Mouse (Mus musculus) kidney, postnatal 0 days (tissue): ENCODE measurements at regions not wholly inside any gene's neighbourhood (a gene's known extent, or its start where the extent isn't known, plus 50 kb on each side); places are given as distances from the start of the nearest gene placed in this dataset.
A peak's percentile ranks its signal among the peaks of the same experiment; 100 is the strongest.
"Not testable (repeated sequence)": the region's sequence is repeated elsewhere in the genome, so short reads cannot be mapped to it uniquely, and the experiment has no call there.

Source experiments
- ATAC-seq: fragments of 200-750 bp; cut with Nextera tagmentation; replicated peaks from 2 replicates; pipeline ENCODE4 v1.8.0; 2017; ENCODE audit warnings: low read depth, moderate number of reproducible peaks, moderate TSS enrichment, moderate library complexity; ENCODE audit not compliant: low FRiP score
- DNase-seq: peaks from one replicate; pipeline ENCODE4 v3.0.0-alpha.2; 2016; ENCODE audit warnings: low spot score
- H3K27ac ChIP-seq: fragments of 300-500 bp; sonication (generic); 2 replicates; pipeline ENCODE4 v1.5.1; 2014; ENCODE audit warnings: mild to moderate bottlenecking
- H3K27me3 ChIP-seq: fragments of 300-500 bp; sonication (generic); 2 replicates; pipeline ENCODE4 v1.6.1; 2014; ENCODE audit warnings: low read length, mixed read lengths; ENCODE audit not compliant: insufficient read depth
- H3K36me3 ChIP-seq: fragments of 300-500 bp; sonication (generic); 2 replicates; pipeline ENCODE4 v1.6.1; 2014; ENCODE audit warnings: low read length, mixed read lengths; ENCODE audit not compliant: insufficient read depth
- H3K4me1 ChIP-seq: fragments of 300-500 bp; sonication (generic); replicated peaks from 2 replicates; pipeline ENCODE4 v1.6.1; 2014; ENCODE audit warnings: antibody characterized with exemption, low read length, mixed read lengths; ENCODE audit not compliant: insufficient read depth
- H3K4me2 ChIP-seq: fragments of 300-500 bp; sonication (generic); 2 replicates; pipeline ENCODE4 v1.6.1; 2014; ENCODE audit warnings: mild to moderate bottlenecking, low read length, moderate library complexity, mixed read lengths
- H3K4me3 ChIP-seq: fragments of 300-500 bp; sonication (generic); replicated peaks from 2 replicates; pipeline ENCODE4 v1.5.1; 2014; ENCODE audit warnings: low read depth, low read length
- H3K9ac ChIP-seq: fragments of 300-500 bp; sonication (generic); 2 replicates; pipeline ENCODE4 v1.6.1; 2014; ENCODE audit warnings: low read depth, low read length
- H3K9me3 ChIP-seq: fragments of 300-500 bp; sonication (generic); replicated peaks from 2 replicates; pipeline ENCODE4 v1.6.1; 2016; ENCODE audit warnings: low read length, inconsistent platforms, mixed read lengths
- CTCF ChIP-seq: IDR thresholded peaks from 2 replicates; pipeline ENCODE4 v1.5.1; 2016; ENCODE audit warnings: antibody characterized with exemption, low read depth, mild to moderate bottlenecking, moderate library complexity
- WGBS: fragments of 180-500 bp; shearing (Covaris S2); extraction: QIAGEN DNeasy Blood & Tissue Kit; methylation state at CpG from one replicate; pipeline ENCODE4 v1.1.7; 2014; 5-methylcytosine and 5-hydroxymethylcytosine counted together

- H3K4me1 ChIP-seq, H3K9me3 ChIP-seq, H3K27me3 ChIP-seq, DNase-seq, H3K9ac ChIP-seq, ATAC-seq, H3K36me3 ChIP-seq, H3K4me2 ChIP-seq, H3K27ac ChIP-seq, H3K4me3 ChIP-seq: not testable (repeated sequence)
- WGBS: 91% methylated on average over 3 of the region's 3 CpGs
Measured at GRCm38 (mm10) chr16:56323828-56324227, 119.7 kb downstream of the Impg2 start.

GRCm38 (mm10) chr16:56349415-56349814 is 128.3 kb upstream of the Abi3bp start:
- ATAC-seq (no peak), DNase-seq (peak; percentile 8)
- TF ChIP-seq CTCF: no peak
- H3K4me1 ChIP-seq: no peaks in the 10 kb centered on the region
- H3K4me2 ChIP-seq: no peak overlapping the region
- H3K9ac ChIP-seq: no peak overlapping the region
- H3K4me3 ChIP-seq: no peak overlapping the region
- no peaks in the 10 kb centered on the region for H3K36me3 ChIP-seq
- no peak overlapping the region for H3K27ac ChIP-seq
- H3K27me3 ChIP-seq: no peaks in the 10 kb centered on the region
- no peaks in the 10 kb centered on the region for H3K9me3 ChIP-seq

- ATAC-seq (no peak), DNase-seq (no peak)
- WGBS: 59% methylated on average over 3 of the region's 3 CpGs
- Histone ChIP-seq H3K36me3 (no peaks in the 10 kb centered on the region), H3K27me3 (no peaks in the 10 kb centered on the region), H3K27ac (no peak overlapping the region), H3K9ac (no peak overlapping the region), H3K4me2 (no peak overlapping the region), H3K4me1 (no peaks in the 10 kb centered on the region), H3K4me3 (no peak overlapping the region), H3K9me3 (no peaks in the 10 kb centered on the region)
- no peak for TF ChIP-seq CTCF
Measured at GRCm38 (mm10) chr16:56352888-56353287, 124.8 kb upstream of the Abi3bp start.

GRCm38 (mm10) chr16:56359101-56359500 is 118.6 kb upstream of the Abi3bp start:
- no peaks in the 10 kb centered on the region for H3K36me3 ChIP-seq
- no peak for ATAC-seq
- 78% methylated on average over 2 of the region's 2 CpGs for WGBS

GRCm38 (mm10) chr16:56360992-56361391 is 116.7 kb upstream of the Abi3bp start:
- ATAC-seq (no peak), DNase-seq (no peak)
- WGBS: 4% methylated on average over 1 of the region's 1 CpGs
- H3K36me3 ChIP-seq: no peaks in the 10 kb centered on the region
- H3K4me2 ChIP-seq: no peak overlapping the region
- no peak overlapping the region for H3K27ac ChIP-seq
- no peaks in the 10 kb centered on the region for H3K27me3 ChIP-seq
- no peak overlapping the region for H3K9ac ChIP-seq
- H3K9me3 ChIP-seq: 0 out of 2 replicates have a peak, but pooled peaks cover 4% of the 10 kb centered on the region
- no peaks in the 10 kb centered on the region for H3K4me1 ChIP-seq
- TF ChIP-seq CTCF: no peak
- H3K4me3 ChIP-seq: no peak overlapping the region

More at GRCm38 (mm10) chr16:56359101-56359500, 118.6 kb upstream of the Abi3bp start:
- no peak overlapping the region for H3K4me3 ChIP-seq
- no peak overlapping the region for H3K27ac ChIP-seq
- DNase-seq: no peak
- H3K9ac ChIP-seq: no peak overlapping the region
- no peaks in the 10 kb centered on the region for H3K9me3 ChIP-seq
- H3K4me2 ChIP-seq: no peak overlapping the region
- TF ChIP-seq CTCF: no peak
- no peaks in the 10 kb centered on the region for H3K27me3 ChIP-seq
- no peaks in the 10 kb centered on the region for H3K4me1 ChIP-seq

GRCm38 (mm10) chr16:56378356-56378755 is 99.3 kb upstream of the Abi3bp start:
- H3K27me3 ChIP-seq: no peaks in the 10 kb centered on the region
- no peak overlapping the region for H3K9ac ChIP-seq
- H3K36me3 ChIP-seq: no peaks in the 10 kb centered on the region
- no peak overlapping the region for H3K4me2 ChIP-seq
- no peak overlapping the region for H3K27ac ChIP-seq
- no peaks in the 10 kb centered on the region for H3K4me1 ChIP-seq
- H3K4me3 ChIP-seq: no peak overlapping the region
- 71% methylated on average over 2 of the region's 2 CpGs for WGBS
- TF ChIP-seq CTCF: no peak
- DNase-seq: no peak
- no peaks in the 10 kb centered on the region for H3K9me3 ChIP-seq
- no peak for ATAC-seq

GRCm38 (mm10) chr16:56380680-56381079 is 97.0 kb upstream of the Abi3bp start:
- Histone ChIP-seq H3K27ac (no peak overlapping the region), H3K4me1 (no peaks in the 10 kb centered on the region), H3K4me2 (no peak overlapping the region), H3K9me3 (no peaks in the 10 kb centered on the region), H3K4me3 (no peak overlapping the region), H3K9ac (no peak overlapping the region), H3K27me3 (no peaks in the 10 kb centered on the region), H3K36me3 (no peaks in the 10 kb centered on the region)
- DNase-seq (no peak), ATAC-seq (no peak)
- no peak for TF ChIP-seq CTCF
- 76% methylated on average over 4 of the region's 4 CpGs for WGBS
